Mouse (Mus musculus) G1E-ER4 (cell line): Measurements from ENCODE around the gene Cyp2d22. TPM values are rescaled to one million over a fixed set of nuclear protein-coding genes. Genes with fewer than 3 reads are reported as not detected.

Source experiments
- GATA1 ChIP-seq: IDR thresholded peaks from one replicate; pipeline ENCODE4 v1.8.0; 2012; ENCODE audit warnings: low read length, inconsistent platforms
- polyA plus RNA-seq: library from polyadenylated mRNA; stranded (reverse); fragments of >175 nt; gene quantifications from 2 replicates; pipeline ENCODE4 v1.2.3, GENCODE M21; 2012

Gene Cyp2d22
- polyA plus RNA-seq, 1 experiment, result not detected

- no peak for TF ChIP-seq GATA1
Measured at GRCm38 (mm10) chr15:82340414-82341035, 39.5 kb downstream of the Cyp2d22 start.

GRCm38 (mm10) chr15:82339634-82340254 lies 40.3 kb downstream of the Cyp2d22 start:
- no peak for TF ChIP-seq GATA1

- no peak for TF ChIP-seq GATA1
Measured at GRCm38 (mm10) chr15:82339150-82339549, 40.9 kb downstream of the Cyp2d22 start.

DNA sequence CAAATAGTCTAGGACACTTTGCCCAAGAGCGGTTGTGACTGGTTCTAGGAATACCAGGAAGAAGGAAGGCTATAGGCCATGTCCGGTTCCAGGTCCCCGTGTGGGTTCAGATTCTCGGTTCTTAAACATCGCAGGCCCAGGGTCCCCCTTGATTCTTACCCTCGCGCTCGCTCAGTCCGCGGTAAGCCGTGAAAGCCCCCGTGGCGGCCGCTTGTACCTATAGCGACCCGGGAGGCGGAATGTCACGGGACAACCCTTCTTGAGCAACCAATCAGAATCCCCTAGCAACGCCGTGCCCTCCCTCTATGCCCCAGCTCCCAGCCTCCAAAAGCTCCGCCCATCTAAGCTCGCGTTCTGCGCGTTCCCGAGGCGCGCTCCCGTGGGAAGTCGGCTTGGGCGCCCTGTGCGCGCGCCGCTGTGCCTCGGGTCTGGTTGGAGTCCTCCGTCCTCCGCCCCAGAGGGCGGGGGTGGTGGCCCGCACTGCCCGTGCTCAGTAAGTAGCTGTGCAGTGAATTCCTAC lies 41.4 kb downstream of the Cyp2d22 start, which contains the start of the genes Naga, Pheta2 and Smdt1:
Gene Naga, minus strand, starts transcription at position 333 of the 520 bp plus-strand sequence.
Gene Pheta2, plus strand, starts transcription at position 350 of the 520 bp plus-strand sequence.
Gene Smdt1, plus strand, starts transcription at position 367 of the 520 bp plus-strand sequence.
- no peak for TF ChIP-seq GATA1

- no peak for TF ChIP-seq GATA1
Measured at GRCm38 (mm10) chr15:82337875-82338274, 42.2 kb downstream of the Cyp2d22 start.

- no peak for TF ChIP-seq GATA1
Measured at GRCm38 (mm10) chr15:82336629-82337028, 43.4 kb downstream of the Cyp2d22 start.

GRCm38 (mm10) chr15:82335194-82335593 lies 44.9 kb downstream of the Cyp2d22 start:
- TF ChIP-seq GATA1, result no peak

GRCm38 (mm10) chr15:82325382-82325781 lies 54.7 kb downstream of the Cyp2d22 start:
- no peak for TF ChIP-seq GATA1

DNA sequence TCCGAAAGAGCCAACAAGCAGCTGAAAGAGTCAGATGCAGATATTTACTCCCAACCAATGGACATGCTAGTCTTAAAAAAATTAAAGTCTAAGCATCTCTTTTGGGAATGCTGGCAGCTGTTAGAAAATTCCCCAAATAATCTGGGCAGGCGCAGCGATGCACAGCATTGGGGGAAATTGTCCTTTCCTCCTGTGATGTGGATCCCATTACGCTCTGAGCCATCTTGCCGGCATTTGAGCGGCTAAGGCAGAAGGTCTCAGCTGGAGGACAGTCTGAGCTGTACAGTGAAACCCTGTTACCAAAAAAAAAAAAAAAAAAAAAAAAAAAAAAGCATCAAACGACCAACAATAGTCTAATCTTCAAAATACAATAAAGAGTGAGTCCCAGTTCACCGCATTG lies 57.9 kb downstream of the Cyp2d22 start:
- TF ChIP-seq GATA1, result no peak

Other genes with a start within 250 kb of the Cyp2d22 start
- gene Srebf2, start 233.1 kb downstream of the Cyp2d22 start, polyA plus RNA-seq, result 533 and 536 TPM in 2 replicates
- not detected in 2 replicates for gene Shisa8, start 167.4 kb downstream of the Cyp2d22 start, polyA plus RNA-seq
- 0.81 and 1.5 TPM in 2 replicates for gene Tnfrsf13c, start 155.9 kb downstream of the Cyp2d22 start, polyA plus RNA-seq
- 177 and 187 TPM in 2 replicates for gene Cenpm, start 135.5 kb downstream of the Cyp2d22 start, polyA plus RNA-seq
- not detected in 2 replicates for gene 1500009C09Rik, start 127.9 kb downstream of the Cyp2d22 start, polyA plus RNA-seq
- gene Sept3, start 105.4 kb downstream of the Cyp2d22 start, polyA plus RNA-seq, result not detected in 2 replicates
- gene Wbp2nl, start 81.3 kb downstream of the Cyp2d22 start, polyA plus RNA-seq, result not detected in 2 replicates
- 80.2 and 134 TPM in 2 replicates for gene Naga, start 41.3 kb downstream of the Cyp2d22 start, polyA plus RNA-seq
- 14.1 and 19.9 TPM in 2 replicates for gene Pheta2, start 41.3 kb downstream of the Cyp2d22 start, polyA plus RNA-seq
- gene Smdt1, start 41.3 kb downstream of the Cyp2d22 start, polyA plus RNA-seq, result 111 and 132 TPM in 2 replicates
- 293 and 322 TPM in 2 replicates for gene Ndufa6, start 25.9 kb downstream of the Cyp2d22 start, polyA plus RNA-seq
- not detected in 2 replicates for gene Cyp2d11, start 13.8 kb upstream of the Cyp2d22 start, polyA plus RNA-seq
- gene Cyp2d10, start 26.9 kb upstream of the Cyp2d22 start, polyA plus RNA-seq, result not detected in 2 replicates
- gene Cyp2d9, start 53.2 kb upstream of the Cyp2d22 start, polyA plus RNA-seq, result not detected in 2 replicates
- not detected in 2 replicates for gene Cyp2d12, start 174.8 kb upstream of the Cyp2d22 start, polyA plus RNA-seq
- gene Cyp2d34, start 240.7 kb upstream of the Cyp2d22 start, polyA plus RNA-seq, result not detected in 2 replicates